Mouse (Mus musculus) layer of hippocampus, adult 11-12 months (tissue): Measurements from ENCODE around the gene Slc1a5.

Experiments
- DNase-seq: peaks from one replicate; pipeline ENCODE4 v3.0.0; 2022; ENCODE audit warnings: low spot score

Slc1a5 gene

GRCm38 (mm10) chr7:16782555-16783125 lies 1.5 kb downstream of the Slc1a5 start:
- no peak for DNase-seq

GRCm38 (mm10) chr7:16783224-16783688 lies 2.1 kb downstream of the Slc1a5 start:
- DNase-seq = no peak

DNA sequence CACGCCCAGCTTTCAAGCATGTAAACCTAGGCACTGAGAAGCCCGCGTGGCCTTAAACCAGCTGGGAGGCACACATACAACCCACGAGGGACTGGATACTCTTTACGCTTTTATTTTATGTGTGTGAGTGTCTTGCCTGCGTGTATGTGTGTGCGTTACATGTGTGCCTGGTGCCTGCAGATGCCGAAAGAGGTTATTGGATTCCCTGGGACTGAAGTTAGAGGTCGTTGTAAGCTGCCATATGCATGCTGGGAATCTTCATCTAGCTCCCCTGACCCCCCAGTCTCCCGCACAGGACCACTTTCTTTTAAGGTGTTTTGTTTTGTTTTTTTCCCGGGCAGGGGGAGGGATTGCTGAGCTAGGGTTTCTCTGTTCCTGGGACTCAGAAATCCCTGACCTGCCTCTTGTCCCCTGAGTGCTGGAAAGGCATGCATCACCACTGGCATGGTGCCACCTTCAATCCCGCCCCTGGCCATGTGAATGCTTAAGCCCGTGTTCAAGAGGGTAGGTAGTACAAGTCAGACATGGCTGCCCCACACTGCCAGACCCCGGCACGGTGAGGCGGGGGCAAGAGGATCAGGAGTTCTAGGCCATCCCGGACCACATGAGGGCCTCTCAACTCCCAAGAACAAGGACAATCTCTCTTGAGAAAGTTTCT lies 2.7 kb downstream of the Slc1a5 start:
- DNase-seq = no peak

GRCm38 (mm10) chr7:16784498-16784976 lies 3.4 kb downstream of the Slc1a5 start:
- DNase-seq = no peak

DNA sequence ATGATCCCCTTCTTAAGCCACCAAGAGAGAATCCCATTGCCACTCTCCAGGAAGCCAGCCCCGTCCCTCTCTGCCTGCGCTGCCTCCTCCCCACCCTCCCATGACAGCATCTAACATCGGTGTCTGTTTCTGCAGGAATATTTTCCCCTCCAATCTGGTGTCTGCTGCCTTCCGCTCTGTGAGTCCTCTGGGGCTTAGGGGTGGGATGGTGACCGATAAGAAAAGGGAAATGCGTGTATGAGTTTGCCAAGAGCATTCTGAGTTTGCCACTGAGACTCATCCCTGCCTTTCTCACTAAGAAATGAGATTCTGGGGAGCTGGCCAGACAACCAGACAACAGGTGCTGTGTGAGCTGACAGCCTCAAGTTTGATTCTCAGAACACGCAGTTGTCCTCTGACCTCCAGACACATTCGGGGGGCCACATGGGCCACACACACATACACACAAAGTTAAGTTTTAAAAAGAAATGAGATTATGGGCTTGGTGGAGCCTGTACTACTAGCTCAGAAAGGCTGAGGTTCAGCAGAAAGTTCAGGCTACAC lies 4.5 kb downstream of the Slc1a5 start:
- DNase-seq = no peak

GRCm38 (mm10) chr7:16792316-16792715 lies 11.2 kb downstream of the Slc1a5 start:
- no peak for DNase-seq

DNA sequence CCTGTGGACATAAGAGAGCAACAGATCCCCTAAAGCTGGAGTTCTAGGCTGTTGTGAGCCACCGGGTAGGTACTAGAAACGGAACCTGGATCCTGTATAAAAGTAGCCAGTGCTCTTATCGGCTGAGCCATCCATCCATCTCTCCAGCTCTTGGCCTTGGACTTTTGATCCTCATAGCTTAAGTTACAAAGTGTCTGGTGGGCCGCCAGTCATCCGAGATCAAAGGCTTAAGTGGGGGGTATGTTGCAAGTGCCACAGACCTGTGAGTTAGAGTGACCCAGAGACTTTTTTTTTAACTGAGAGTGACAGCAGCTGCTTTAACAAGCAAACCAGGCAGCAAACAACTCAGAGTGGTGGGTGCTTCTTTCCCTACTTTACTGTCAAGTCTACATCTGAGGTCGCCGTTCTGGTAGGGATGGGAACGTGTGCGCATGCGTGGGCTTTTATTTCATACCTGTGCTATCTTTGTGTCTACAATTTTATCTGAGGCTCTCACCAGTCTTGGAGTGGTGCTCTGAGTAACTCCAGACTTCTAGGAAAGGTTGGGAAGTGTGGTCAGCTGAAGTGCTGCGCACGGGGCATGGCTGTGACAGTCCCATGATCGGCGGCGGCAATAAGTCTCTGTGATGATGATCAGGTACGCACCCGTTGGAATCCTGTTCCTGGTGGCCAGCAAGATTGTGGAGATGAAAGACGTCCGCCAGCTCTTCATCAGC lies 12.0 kb downstream of the Slc1a5 start:
- DNase-seq = no peak

- no peak for DNase-seq
These were observed 13.7 kb downstream of the Slc1a5 start for GRCm38 (mm10) chr7:16794886-16795285.

DNA sequence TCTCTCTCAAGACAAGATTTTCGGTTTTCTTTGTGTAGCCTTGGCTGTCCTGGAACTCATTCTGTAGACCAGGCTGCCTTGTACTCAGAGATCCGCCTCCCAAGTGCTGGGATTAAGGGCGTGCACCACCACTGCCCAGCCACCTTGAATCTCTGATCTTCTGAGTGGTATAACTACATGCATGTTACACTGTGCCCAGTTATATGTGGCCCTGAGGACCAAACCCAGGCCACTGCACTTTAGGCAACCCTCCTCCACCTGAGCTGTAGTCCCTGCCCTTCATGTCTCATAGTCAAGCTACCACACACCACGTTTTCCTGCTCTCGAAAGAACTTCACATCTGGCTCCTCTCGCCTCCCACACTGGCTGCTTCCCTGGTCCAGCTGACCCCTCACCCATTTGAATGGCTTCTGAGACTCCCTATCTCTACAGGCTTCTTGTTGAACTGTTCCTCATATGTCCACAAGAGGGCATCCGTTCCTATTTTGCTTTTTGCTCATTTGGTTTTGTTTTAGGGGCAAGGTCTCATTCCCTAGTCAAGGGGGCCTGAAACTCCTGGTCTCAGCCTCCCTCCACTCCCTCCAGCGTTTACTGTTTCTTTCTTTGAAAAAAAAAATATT lies 23.4 kb downstream of the Slc1a5 start:
- DNase-seq = no peak

- no peak for DNase-seq
These were observed 26.8 kb downstream of the Slc1a5 start for GRCm38 (mm10) chr7:16807936-16808335.

DNA sequence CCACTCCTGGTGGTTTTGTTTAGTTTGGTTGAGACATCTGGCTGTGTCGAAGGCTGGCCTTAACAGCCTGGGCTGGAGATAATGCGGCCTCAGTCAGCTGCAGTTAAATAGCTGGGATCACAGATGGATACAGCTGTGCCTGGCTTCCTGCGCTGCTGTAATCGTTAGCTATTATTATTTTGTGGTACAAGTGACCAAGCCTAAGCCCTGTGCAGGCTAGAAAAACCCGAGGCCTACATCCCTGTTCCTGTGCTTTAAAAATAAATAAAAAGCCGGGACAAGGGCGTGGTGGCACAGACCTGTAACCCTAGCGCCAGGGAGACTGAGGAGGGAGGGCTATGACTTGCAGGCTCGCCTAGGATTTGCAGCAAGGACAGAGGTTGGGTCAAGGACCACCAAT lies 27.5 kb downstream of the Slc1a5 start:
- no peak for DNase-seq

DNA sequence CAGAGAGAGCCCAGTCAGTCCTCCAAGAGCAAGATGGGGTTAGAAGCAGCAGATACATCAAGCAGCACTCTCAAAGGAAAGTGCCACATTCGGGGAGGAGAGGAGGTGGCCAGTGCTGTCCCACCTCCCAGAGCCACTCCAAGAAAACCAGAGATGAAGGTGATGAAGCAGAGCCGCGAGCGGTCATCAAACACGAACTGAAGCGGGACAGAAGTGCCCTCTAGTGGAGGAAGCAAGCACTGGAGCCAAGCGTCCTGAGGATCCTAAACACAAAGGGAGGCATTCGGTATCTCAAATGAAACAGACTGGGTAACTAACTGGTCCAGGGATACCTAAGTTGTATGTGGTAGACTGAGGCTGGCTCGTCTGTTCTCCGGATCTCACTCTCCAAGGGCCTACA lies 28.6 kb downstream of the Slc1a5 start:
- peak; percentile 82 for DNase-seq

- no peak for DNase-seq
These were observed 29.3 kb downstream of the Slc1a5 start for GRCm38 (mm10) chr7:16810399-16810919.

DNA sequence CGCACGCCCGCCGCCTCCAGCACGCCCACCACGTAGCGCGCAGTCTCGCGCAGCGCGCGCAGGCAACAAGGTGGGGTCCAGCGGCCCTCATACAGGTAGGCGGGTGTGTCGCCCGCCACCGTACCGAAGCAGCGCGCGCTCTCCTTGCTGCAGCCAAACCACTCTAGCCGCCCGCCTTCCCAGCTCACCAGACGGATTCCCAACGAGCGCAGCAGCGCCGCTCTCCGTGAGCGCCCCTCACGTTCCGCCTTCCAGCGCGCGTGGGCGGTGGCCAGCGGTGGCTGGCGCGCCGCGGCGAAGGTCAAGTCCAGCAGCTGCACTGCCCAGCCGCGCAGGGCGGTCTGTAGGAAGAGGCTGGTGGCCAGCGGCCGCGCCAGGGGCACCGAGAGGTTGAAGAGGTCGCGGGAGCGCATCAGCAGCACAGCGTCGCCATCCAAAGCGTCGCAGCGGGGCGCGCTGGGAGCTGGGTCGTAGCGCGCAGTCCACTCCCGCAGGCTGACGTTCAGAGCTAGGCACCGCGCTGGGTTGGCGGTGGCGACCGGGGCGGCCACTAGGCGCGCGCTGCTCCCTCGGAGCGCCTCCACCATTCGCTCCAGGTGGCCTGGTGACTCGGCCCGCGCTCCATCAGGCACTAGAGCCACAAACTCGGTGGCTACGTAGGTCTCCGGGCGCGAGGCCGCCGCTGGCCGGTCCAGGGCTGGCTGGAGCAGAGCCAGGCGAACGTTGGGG lies 29.9 kb downstream of the Slc1a5 start:
- DNase-seq = no peak

- DNase-seq = no peak
These were observed 30.5 kb downstream of the Slc1a5 start for GRCm38 (mm10) chr7:16811649-16812070.

GRCm38 (mm10) chr7:16812505-16812904 lies 31.4 kb downstream of the Slc1a5 start:
- no peak for DNase-seq

GRCm38 (mm10) chr7:16815351-16815941 lies 34.3 kb downstream of the Slc1a5 start, which contains the start of gene Strn4:
Gene Strn4 (plus strand): TSS chr7:16815889.
- DNase-seq = peak; percentile 49

DNA sequence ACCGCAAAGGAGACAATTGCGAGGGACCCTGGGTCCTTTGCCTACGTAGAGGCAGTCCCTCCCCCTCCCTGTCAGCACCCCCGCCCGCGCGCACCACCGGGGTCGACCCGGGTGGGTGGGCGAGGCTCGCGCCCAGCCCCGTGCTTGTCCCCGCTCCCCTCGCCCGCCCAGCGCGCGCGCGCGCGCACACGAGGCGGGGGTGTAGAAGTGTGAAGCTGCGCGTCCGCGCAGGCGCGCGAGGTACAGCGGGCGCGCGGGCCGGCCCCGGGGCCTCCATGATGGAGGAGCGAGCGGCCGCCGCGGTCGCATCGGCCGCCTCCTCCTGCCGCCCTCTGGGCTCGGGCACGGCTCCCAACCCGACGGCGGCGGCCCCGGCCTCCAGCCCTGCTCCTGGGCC lies 34.9 kb downstream of the Slc1a5 start:
- peak; percentile 79 for DNase-seq

GRCm38 (mm10) chr7:16816475-16817122 lies 35.5 kb downstream of the Slc1a5 start, which contains the start of gene Fkrp:
Gene Fkrp (minus strand): TSS chr7:16816732.
- DNase-seq = peak; percentile 54

DNA sequence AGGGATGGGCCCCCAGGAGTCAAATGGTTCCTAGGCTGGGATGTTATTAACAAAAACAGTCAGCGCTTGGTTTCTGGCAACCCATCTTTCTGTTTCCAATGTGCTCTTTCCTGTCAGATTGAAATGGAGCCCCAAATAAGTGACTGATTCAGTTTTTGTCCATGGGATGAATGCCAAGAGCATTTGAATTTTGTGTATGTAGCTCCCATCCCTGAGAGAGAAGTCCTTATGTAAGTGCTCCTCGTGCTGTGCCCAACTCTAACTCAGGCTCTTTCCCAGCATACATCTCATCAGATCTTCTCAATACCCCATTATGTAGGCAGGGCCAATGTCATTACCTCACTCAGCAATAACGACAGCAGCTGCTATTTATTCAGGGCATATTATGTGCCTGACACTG lies 36.6 kb downstream of the Slc1a5 start:
- peak; percentile 72 for DNase-seq
